Mouse (Mus musculus) central nervous system, embryonic 11.5 days (tissue): Measurements from ENCODE around the gene Gpld1. TPM values are rescaled to one million over a fixed set of nuclear protein-coding genes. Genes with fewer than 3 reads are reported as not detected.

Experiments used
- polyA plus RNA-seq: library from polyadenylated mRNA; depleted of rRNA; stranded (reverse); fragments of >200 nt; gene quantifications from 2 replicates; pipeline ENCODE4 v1.2.3, GENCODE M21; 2012; rRNA removed

Gpld1 gene
- polyA plus RNA-seq: 0.31 and 0.43 TPM in 2 replicates

GRCm38 (mm10) chr13:24942512-24943282 lies at the start of gene Gpld1:
Gene Gpld1 (plus strand): TSS chr13:24943152.

GRCm38 (mm10) chr13:24937108-24937838 lies 5.7 kb upstream of the Gpld1 start, which contains the start of gene Aldh5a1:
Gene Aldh5a1 (minus strand): TSS chr13:24937661.

GRCm38 (mm10) chr13:25019793-25020539 lies 77.0 kb downstream of the Gpld1 start, which contains the start of gene Mrs2:
Gene Mrs2 (minus strand): TSS chr13:25020379.

Other genes with a start within 250 kb of the Gpld1 start
- not detected in 2 replicates for gene Armh2, start 201.9 kb upstream of the Gpld1 start, polyA plus RNA-seq
- 86.7 and 127 TPM in 2 replicates for gene Gmnn, start 181.2 kb upstream of the Gpld1 start, polyA plus RNA-seq
- gene BC005537, start 141.5 kb upstream of the Gpld1 start, polyA plus RNA-seq: 84.9 and 99.8 TPM in 2 replicates
- 22.0 and 47.7 TPM in 2 replicates for gene Acot13, start 111.6 kb upstream of the Gpld1 start, polyA plus RNA-seq
- 83.3 and 91.0 TPM in 2 replicates for gene Tdp2, start 111.5 kb upstream of the Gpld1 start, polyA plus RNA-seq
- gene D130043K22Rik, start 98.0 kb upstream of the Gpld1 start, polyA plus RNA-seq: 0.47 and 1.3 TPM in 2 replicates
- 10.8 and 12.1 TPM in 2 replicates for gene Aldh5a1, start 5.5 kb upstream of the Gpld1 start, polyA plus RNA-seq
- 34.8 and 35.4 TPM in 2 replicates for gene Mrs2, start 77.2 kb downstream of the Gpld1 start, polyA plus RNA-seq
- 2.9 and 3.8 TPM in 2 replicates for gene Dcdc2a, start 112.9 kb downstream of the Gpld1 start, polyA plus RNA-seq